Mouse (Mus musculus) layer of hippocampus, postnatal 10 days (tissue): ENCODE results near the gene Tspo2. TPM values are rescaled to one million over a fixed set of nuclear protein-coding genes. Genes with fewer than 3 reads are reported as not detected.

Experiments
- DNase-seq, 2 experiments: peaks; one replicate each; pipeline ENCODE4 v3.0.0; 2021; ENCODE audit warnings: low spot score in 2 of 2
- total RNA-seq, 2 experiments: library from RNA; stranded (reverse); gene quantifications; 2 replicates each; pipeline ENCODE4 v1.2.3; 2021

The Tspo2 gene
- total RNA-seq, 2 experiments from 2014 or later, result not detected

GRCm38 (mm10) chr17:48451753-48452444 is 577 bp upstream of the Tspo2 start:
- no peak for DNase-seq

GRCm38 (mm10) chr17:48450666-48451352 is 513 bp downstream of the Tspo2 start:
- DNase-seq, result no peak

GRCm38 (mm10) chr17:48447675-48448074 is 3.6 kb downstream of the Tspo2 start:
- DNase-seq, result no peak

GRCm38 (mm10) chr17:48443542-48444145 is 7.7 kb downstream of the Tspo2 start:
- DNase-seq, result no peak

- DNase-seq, result no peak
Measured at GRCm38 (mm10) chr17:48442745-48443457, 8.4 kb downstream of the Tspo2 start.

- DNase-seq, result peak in 1 of 2 experiments; percentile 44
Measured at GRCm38 (mm10) chr17:48437421-48437911, 13.9 kb downstream of the Tspo2 start.

GRCm38 (mm10) chr17:48436487-48436886 is 14.8 kb downstream of the Tspo2 start:
- DNase-seq, result no peak

GRCm38 (mm10) chr17:48434479-48434878 is 16.8 kb downstream of the Tspo2 start:
- DNase-seq, result no peak

GRCm38 (mm10) chr17:48433689-48434330 is 17.5 kb downstream of the Tspo2 start:
- DNase-seq, result no peak

GRCm38 (mm10) chr17:48433006-48433655 is 18.2 kb downstream of the Tspo2 start:
- no peak for DNase-seq

GRCm38 (mm10) chr17:48432158-48432980 is 19.0 kb downstream of the Tspo2 start, which contains the start of gene Apobec2:
Gene Apobec2, minus strand, starts transcription at chr17:48432930.
- DNase-seq, result no peak

GRCm38 (mm10) chr17:48431054-48431453 is 20.3 kb downstream of the Tspo2 start:
- no peak for DNase-seq

GRCm38 (mm10) chr17:48430394-48430793 is 20.9 kb downstream of the Tspo2 start:
- no peak for DNase-seq

GRCm38 (mm10) chr17:48427852-48428530 is 23.3 kb downstream of the Tspo2 start:
- no peak for DNase-seq

- DNase-seq, result no peak
Measured at GRCm38 (mm10) chr17:48426991-48427750, 24.2 kb downstream of the Tspo2 start.

GRCm38 (mm10) chr17:48425823-48426612 is 25.3 kb downstream of the Tspo2 start:
- no peak for DNase-seq

- no peak for DNase-seq
Measured at GRCm38 (mm10) chr17:48424237-48424636, 27.1 kb downstream of the Tspo2 start.
